Mouse (Mus musculus): ENCODE measurements at regions not wholly inside any gene's neighbourhood (a gene's known extent, or its start where the extent isn't known, plus 50 kb on each side); places are given as distances from the start of the nearest gene placed in this dataset.

- Histone ChIP-seq H3K9me3 (replicated peaks; ENCODE audit: control insufficient read depth, insufficient read depth, low read length, poor library complexity, severe bottlenecking) (no peaks in the 10 kb centered on the region), H3K4me1 (ENCODE audit: control insufficient read depth, insufficient read depth, low read length) (no peaks in the 10 kb centered on the region), H3K4me3 (ENCODE audit: low read depth, low read length) (no peak overlapping the region), H3K36me3 (ENCODE audit: control insufficient read depth, insufficient read depth, low read length, poor library complexity, severe bottlenecking) (no peaks in the 10 kb centered on the region), H3K9ac (ENCODE audit: low read depth, poor library complexity, severe bottlenecking) (no peak overlapping the region), H3K27me3 (ENCODE audit: control insufficient read depth, insufficient read depth, low read length, poor library complexity, severe bottlenecking) (no peaks in the 10 kb centered on the region), H3K27ac (ENCODE audit: insufficient read depth, low read length) (no peak overlapping the region)
- no peak for TF ChIP-seq CTCF (IDR thresholded peaks at IDR 0.05; ENCODE audit: low read depth, low read length)
- TF ChIP-seq EP300 (IDR thresholded peaks at IDR 0.05; ENCODE audit: insufficient read depth, low read depth, low read length), result no peak
- TF ChIP-seq POLR2A (IDR thresholded peaks at IDR 0.05; ENCODE audit: insufficient read depth, low read length), result no peak
These were observed 457.8 kb upstream of the Kcnab2 start for GRCm38 (mm10) chr4:152935484-152935883.

GRCm38 (mm10) chr4:152928422-152928985 is 450.8 kb upstream of the Kcnab2 start:
- Histone ChIP-seq H3K9me3 (replicated peaks; ENCODE audit: control insufficient read depth, insufficient read depth, low read length, poor library complexity, severe bottlenecking) (no peaks in the 10 kb centered on the region), H3K4me1 (ENCODE audit: control insufficient read depth, insufficient read depth, low read length) (no peaks in the 10 kb centered on the region), H3K9ac (ENCODE audit: low read depth, poor library complexity, severe bottlenecking) (no peak overlapping the region), H3K36me3 (ENCODE audit: control insufficient read depth, insufficient read depth, low read length, poor library complexity, severe bottlenecking) (no peaks in the 10 kb centered on the region), H3K27me3 (ENCODE audit: control insufficient read depth, insufficient read depth, low read length, poor library complexity, severe bottlenecking) (no peaks in the 10 kb centered on the region), H3K4me3 (ENCODE audit: low read depth, low read length) (no peak overlapping the region), H3K27ac (ENCODE audit: insufficient read depth, low read length) (no peak overlapping the region)
- no peak for TF ChIP-seq POLR2A (IDR thresholded peaks at IDR 0.05; ENCODE audit: insufficient read depth, low read length)
- no peak for TF ChIP-seq CTCF (IDR thresholded peaks at IDR 0.05; ENCODE audit: low read depth, low read length)

GRCm38 (mm10) chr4:152920261-152920660 is 442.6 kb upstream of the Kcnab2 start:
- Histone ChIP-seq H3K27me3 (ENCODE audit: control insufficient read depth, insufficient read depth, low read length, poor library complexity, severe bottlenecking) (no peaks in the 10 kb centered on the region), H3K36me3 (ENCODE audit: control insufficient read depth, insufficient read depth, low read length, poor library complexity, severe bottlenecking) (no peaks in the 10 kb centered on the region), H3K9ac (ENCODE audit: low read depth, poor library complexity, severe bottlenecking) (no peak overlapping the region), H3K27ac (ENCODE audit: insufficient read depth, low read length) (no peak overlapping the region), H3K4me3 (ENCODE audit: low read depth, low read length) (no peak overlapping the region), H3K4me1 (ENCODE audit: control insufficient read depth, insufficient read depth, low read length) (no peaks in the 10 kb centered on the region), H3K9me3 (replicated peaks; ENCODE audit: control insufficient read depth, insufficient read depth, low read length, poor library complexity, severe bottlenecking) (no peaks in the 10 kb centered on the region)
- TF ChIP-seq EP300 (IDR thresholded peaks at IDR 0.05; ENCODE audit: insufficient read depth, low read depth, low read length) (no peak), POLR2A (IDR thresholded peaks at IDR 0.05; ENCODE audit: insufficient read depth, low read length) (no peak), CTCF (IDR thresholded peaks at IDR 0.05; ENCODE audit: low read depth, low read length) (no peak)

GRCm38 (mm10) chr4:152919851-152920250 is 442.2 kb upstream of the Kcnab2 start:
- H3K4me3 ChIP-seq (ENCODE audit: low read depth, low read length), result no peak overlapping the region
- no peaks in the 10 kb centered on the region for H3K27me3 ChIP-seq (ENCODE audit: control insufficient read depth, insufficient read depth, low read length, poor library complexity, severe bottlenecking)
- no peak for TF ChIP-seq EP300 (IDR thresholded peaks at IDR 0.05; ENCODE audit: insufficient read depth, low read depth, low read length)
- no peak for TF ChIP-seq CTCF (IDR thresholded peaks at IDR 0.05; ENCODE audit: low read depth, low read length)
- TF ChIP-seq POLR2A (IDR thresholded peaks at IDR 0.05; ENCODE audit: insufficient read depth, low read length), result no peak
- H3K9ac ChIP-seq (ENCODE audit: low read depth, poor library complexity, severe bottlenecking), result no peak overlapping the region
- no peaks in the 10 kb centered on the region for H3K9me3 ChIP-seq (replicated peaks; ENCODE audit: control insufficient read depth, insufficient read depth, low read length, poor library complexity, severe bottlenecking)
- no peak overlapping the region for H3K27ac ChIP-seq (ENCODE audit: insufficient read depth, low read length)
- no peaks in the 10 kb centered on the region for H3K4me1 ChIP-seq (ENCODE audit: control insufficient read depth, insufficient read depth, low read length)
- H3K36me3 ChIP-seq (ENCODE audit: control insufficient read depth, insufficient read depth, low read length, poor library complexity, severe bottlenecking), result no peaks in the 10 kb centered on the region

GRCm38 (mm10) chr4:152916576-152916975 is 438.9 kb upstream of the Kcnab2 start:
- Histone ChIP-seq H3K9me3 (replicated peaks; ENCODE audit: control insufficient read depth, insufficient read depth, low read length, poor library complexity, severe bottlenecking) (no peaks in the 10 kb centered on the region), H3K9ac (ENCODE audit: low read depth, poor library complexity, severe bottlenecking) (no peak overlapping the region), H3K4me1 (ENCODE audit: control insufficient read depth, insufficient read depth, low read length) (no peaks in the 10 kb centered on the region), H3K36me3 (ENCODE audit: control insufficient read depth, insufficient read depth, low read length, poor library complexity, severe bottlenecking) (no peaks in the 10 kb centered on the region), H3K27me3 (ENCODE audit: control insufficient read depth, insufficient read depth, low read length, poor library complexity, severe bottlenecking) (no peaks in the 10 kb centered on the region), H3K27ac (ENCODE audit: insufficient read depth, low read length) (no peak overlapping the region), H3K4me3 (ENCODE audit: low read depth, low read length) (no peak overlapping the region)
- peak; percentile 65; the same call in 1 of the 2 replicates for TF ChIP-seq EP300 (IDR thresholded peaks at IDR 0.05; ENCODE audit: insufficient read depth, low read depth, low read length)
- TF ChIP-seq POLR2A (IDR thresholded peaks at IDR 0.05; ENCODE audit: insufficient read depth, low read length), result no peak
- TF ChIP-seq CTCF (IDR thresholded peaks at IDR 0.05; ENCODE audit: low read depth, low read length), result no peak

GRCm38 (mm10) chr4:152913497-152913896 is 435.8 kb upstream of the Kcnab2 start:
- Histone ChIP-seq H3K4me3 (ENCODE audit: low read depth, low read length) (no peak overlapping the region), H3K27me3 (ENCODE audit: control insufficient read depth, insufficient read depth, low read length, poor library complexity, severe bottlenecking) (no peaks in the 10 kb centered on the region), H3K36me3 (ENCODE audit: control insufficient read depth, insufficient read depth, low read length, poor library complexity, severe bottlenecking) (no peaks in the 10 kb centered on the region), H3K4me1 (ENCODE audit: control insufficient read depth, insufficient read depth, low read length) (no peaks in the 10 kb centered on the region), H3K9me3 (replicated peaks; ENCODE audit: control insufficient read depth, insufficient read depth, low read length, poor library complexity, severe bottlenecking) (no peaks in the 10 kb centered on the region), H3K27ac (ENCODE audit: insufficient read depth, low read length) (no peak overlapping the region), H3K9ac (ENCODE audit: low read depth, poor library complexity, severe bottlenecking) (no peak overlapping the region)
- TF ChIP-seq POLR2A (IDR thresholded peaks at IDR 0.05; ENCODE audit: insufficient read depth, low read length) (no peak), CTCF (IDR thresholded peaks at IDR 0.05; ENCODE audit: low read depth, low read length) (no peak), EP300 (IDR thresholded peaks at IDR 0.05; ENCODE audit: insufficient read depth, low read depth, low read length) (no peak)

Data from ES-Bruce4 (cell line).